Mouse (Mus musculus): ENCODE measurements around the gene Mrnip. TPM values are rescaled to one million over a fixed set of nuclear protein-coding genes. Genes with fewer than 3 reads are reported as not detected.

Mrnip gene
- total RNA-seq, 1 experiment: 13.0 TPM

DNA sequence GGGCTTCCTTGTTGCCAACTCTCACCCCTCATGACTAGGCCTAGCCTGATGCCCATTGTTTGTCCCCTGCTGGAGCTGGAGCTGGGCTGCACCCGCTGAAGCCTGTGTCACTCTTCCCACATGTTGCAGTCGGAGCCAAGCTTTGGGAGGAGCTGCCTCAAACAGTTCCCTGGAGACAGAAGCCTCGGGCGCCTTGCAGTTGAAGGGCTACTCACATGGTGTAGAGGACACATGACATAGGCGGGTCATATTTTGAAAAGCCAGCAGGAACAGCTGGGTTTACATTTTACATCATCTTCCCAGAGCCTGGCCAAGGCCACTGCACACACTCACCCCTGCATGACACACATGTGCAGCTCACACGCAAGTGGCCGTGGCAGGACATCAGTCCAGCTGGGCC lies 25.0 kb upstream of the Mrnip start:
- Histone ChIP-seq H3K27ac (ENCODE audit: insufficient read depth, low read depth, low read length, poor library complexity, severe bottlenecking) (no peak overlapping the region), H3K4me3 (ENCODE audit: insufficient read depth in 1 of 2, low read depth in 1 of 2, low read length in 2 of 2, poor library complexity in 1 of 2, severe bottlenecking in 1 of 2) (no peak overlapping the region), H3K4me1 (ENCODE audit: control insufficient read depth in 2 of 2, insufficient read depth in 2 of 2, low read length in 2 of 2, poor library complexity in 1 of 2) (no peaks in the 10 kb centered on the region; a peak in 1 of 4 replicates), H3K9ac (ENCODE audit: insufficient read depth, low read depth, low read length, poor library complexity, severe bottlenecking) (no peak overlapping the region), H3K36me3 (ENCODE audit: control insufficient read depth, insufficient read depth, low read length, poor library complexity, severe bottlenecking) (peaks cover 35% of the 10 kb centered on the region), H3K9me3 (ENCODE audit: control insufficient read depth, insufficient read depth, low read depth, low read length) (no peaks in the 10 kb centered on the region)
- no peak for DNase-seq (ENCODE audit: low read depth, low spot score)
- TF ChIP-seq ZNF384 (IDR thresholded peaks at IDR 0.05; ENCODE audit: low read depth, low read length): no peak
- TF ChIP-seq HCFC1 (IDR thresholded peaks at IDR 0.05; ENCODE audit: borderline replicate concordance, insufficient read depth, low read length): no peak
- no peak for TF ChIP-seq MAFK (IDR thresholded peaks at IDR 0.05; ENCODE audit: insufficient read depth, low read depth, low read length)
- TF ChIP-seq CHD2 (IDR thresholded peaks at IDR 0.05; ENCODE audit: low read depth, low read length): no peak
- TF ChIP-seq ZC3H11A (IDR thresholded peaks at IDR 0.05; ENCODE audit: borderline replicate concordance, low read depth, low read length): no peak
- in situ Hi-C loops (cut with MboI; ENCODE audit: low sequenced_read_pairs in 2 of 2, unreplicated experiment in 2 of 2): no loop called here

DNA sequence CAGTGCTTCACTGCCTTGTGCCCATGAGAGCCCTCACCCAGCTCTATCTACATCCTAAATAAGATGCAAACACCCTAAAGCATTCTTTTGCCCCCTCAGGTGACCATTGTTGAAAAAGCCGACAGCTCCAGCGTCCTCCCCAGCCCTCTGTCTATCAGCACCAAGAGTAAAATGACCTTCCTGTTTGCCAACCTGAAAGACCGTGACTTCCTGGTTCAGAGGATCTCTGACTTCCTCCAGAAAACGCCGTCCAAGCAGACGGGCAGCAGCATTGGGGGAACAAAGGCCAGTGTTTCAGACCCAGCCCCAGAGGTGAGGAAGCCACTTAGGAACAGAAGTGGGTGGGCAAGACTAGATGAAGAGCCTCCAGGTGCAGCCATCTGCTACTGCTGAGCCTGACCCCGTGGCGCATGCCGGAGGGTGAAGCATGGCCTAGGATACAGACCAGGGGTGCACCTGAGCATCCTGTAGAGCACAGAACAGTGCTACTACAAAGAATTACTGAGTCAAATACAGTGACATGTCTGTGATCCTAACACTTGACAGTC lies 24.6 kb upstream of the Mrnip start:
- H3K36me3 ChIP-seq (ENCODE audit: control insufficient read depth, insufficient read depth, low read length, poor library complexity, severe bottlenecking): peaks cover 36% of the 10 kb centered on the region
- TF ChIP-seq MAFK (IDR thresholded peaks at IDR 0.05; ENCODE audit: insufficient read depth, low read depth, low read length): no peak
- no peak for TF ChIP-seq CHD2 (IDR thresholded peaks at IDR 0.05; ENCODE audit: low read depth, low read length)
- TF ChIP-seq ZC3H11A (IDR thresholded peaks at IDR 0.05; ENCODE audit: borderline replicate concordance, low read depth, low read length): no peak
- TF ChIP-seq ZNF384 (IDR thresholded peaks at IDR 0.05; ENCODE audit: low read depth, low read length): no peak
- no peak for TF ChIP-seq HCFC1 (IDR thresholded peaks at IDR 0.05; ENCODE audit: borderline replicate concordance, insufficient read depth, low read length)
- in situ Hi-C loops (cut with MboI; ENCODE audit: low sequenced_read_pairs in 2 of 2, unreplicated experiment in 2 of 2): no loop called here

DNA sequence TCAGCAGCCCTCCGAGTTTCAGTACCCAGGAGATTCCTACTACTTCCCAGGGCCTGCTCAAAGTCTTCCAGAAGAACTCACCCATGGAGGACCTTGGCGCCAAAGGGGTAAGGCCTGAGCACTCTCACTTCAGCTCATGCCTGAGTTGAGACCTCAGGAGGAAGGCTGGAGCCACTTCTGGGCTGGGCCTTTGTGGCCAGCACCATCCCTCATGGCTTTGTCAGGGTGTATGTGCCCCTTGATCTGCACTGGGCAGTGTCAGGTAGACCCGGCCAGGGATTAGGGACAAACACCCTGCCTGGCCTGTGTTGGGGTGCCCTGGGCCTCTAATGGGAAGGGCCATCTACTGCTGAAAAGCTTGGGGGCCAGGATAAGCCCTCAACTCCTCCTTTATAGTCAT lies 22.9 kb upstream of the Mrnip start:
- Histone ChIP-seq H3K36me3 (ENCODE audit: control insufficient read depth, insufficient read depth, low read length, poor library complexity, severe bottlenecking) (peaks cover 31% of the 10 kb centered on the region), H3K9ac (ENCODE audit: insufficient read depth, low read depth, low read length, poor library complexity, severe bottlenecking) (no peak overlapping the region), H3K4me3 (ENCODE audit: insufficient read depth in 1 of 2, low read depth in 1 of 2, low read length in 2 of 2, poor library complexity in 1 of 2, severe bottlenecking in 1 of 2) (no peak overlapping the region), H3K27ac (ENCODE audit: insufficient read depth, low read depth, low read length, poor library complexity, severe bottlenecking) (no peak overlapping the region), H3K4me1 (ENCODE audit: control insufficient read depth in 2 of 2, insufficient read depth in 2 of 2, low read length in 2 of 2, poor library complexity in 1 of 2) (no peaks in the 10 kb centered on the region; a peak in 1 of 4 replicates), H3K9me3 (ENCODE audit: control insufficient read depth, insufficient read depth, low read depth, low read length) (no peaks in the 10 kb centered on the region)
- TF ChIP-seq MAFK (IDR thresholded peaks at IDR 0.05; ENCODE audit: insufficient read depth, low read depth, low read length) (no peak), CHD2 (IDR thresholded peaks at IDR 0.05; ENCODE audit: low read depth, low read length) (no peak), ZC3H11A (IDR thresholded peaks at IDR 0.05; ENCODE audit: borderline replicate concordance, low read depth, low read length) (no peak), HCFC1 (IDR thresholded peaks at IDR 0.05; ENCODE audit: borderline replicate concordance, insufficient read depth, low read length) (no peak), ZNF384 (IDR thresholded peaks at IDR 0.05; ENCODE audit: low read depth, low read length) (no peak)
- in situ Hi-C loops (cut with MboI; ENCODE audit: low sequenced_read_pairs in 2 of 2, unreplicated experiment in 2 of 2): no loop called here
- DNase-seq (ENCODE audit: low read depth, low spot score): no peak

More for the DNA sequence above, 24.6 kb upstream of the Mrnip start:
- H3K9me3 ChIP-seq (ENCODE audit: control insufficient read depth, insufficient read depth, low read depth, low read length): no peaks in the 10 kb centered on the region
- no peak overlapping the region for H3K9ac ChIP-seq (ENCODE audit: insufficient read depth, low read depth, low read length, poor library complexity, severe bottlenecking)
- H3K4me1 ChIP-seq (ENCODE audit: control insufficient read depth in 2 of 2, insufficient read depth in 2 of 2, low read length in 2 of 2, poor library complexity in 1 of 2): no peaks in the 10 kb centered on the region; a peak in 1 of 4 replicates
- DNase-seq (ENCODE audit: low read depth, low spot score): no peak
- no peak overlapping the region for H3K4me3 ChIP-seq (ENCODE audit: insufficient read depth in 1 of 2, low read depth in 1 of 2, low read length in 2 of 2, poor library complexity in 1 of 2, severe bottlenecking in 1 of 2)
- H3K27ac ChIP-seq (ENCODE audit: insufficient read depth, low read depth, low read length, poor library complexity, severe bottlenecking): no peak overlapping the region

DNA sequence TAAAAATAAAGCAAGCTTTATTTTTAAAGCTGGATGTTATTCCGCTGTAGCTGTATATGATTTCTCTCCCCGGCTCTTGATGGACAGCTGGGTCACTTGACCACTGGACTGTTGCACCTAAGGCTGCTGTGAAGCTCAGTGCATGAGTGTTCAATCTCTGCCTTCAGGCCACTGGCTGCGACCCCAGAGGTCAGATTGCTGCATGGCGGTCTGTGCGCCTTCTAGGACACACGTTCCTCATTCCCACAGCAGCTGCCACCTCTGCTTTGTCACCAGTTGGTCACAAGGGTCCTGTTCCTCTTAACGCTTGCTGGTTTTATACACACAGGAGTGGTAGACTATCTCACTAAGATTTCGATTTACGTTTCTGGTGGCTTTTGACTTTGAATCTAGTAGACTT lies 20.1 kb upstream of the Mrnip start:
- Histone ChIP-seq H3K36me3 (ENCODE audit: control insufficient read depth, insufficient read depth, low read length, poor library complexity, severe bottlenecking) (peaks cover 32% of the 10 kb centered on the region), H3K9ac (ENCODE audit: insufficient read depth, low read depth, low read length, poor library complexity, severe bottlenecking) (no peak overlapping the region), H3K27ac (ENCODE audit: insufficient read depth, low read depth, low read length, poor library complexity, severe bottlenecking) (no peak overlapping the region), H3K4me3 (ENCODE audit: insufficient read depth in 1 of 2, low read depth in 1 of 2, low read length in 2 of 2, poor library complexity in 1 of 2, severe bottlenecking in 1 of 2) (no peak overlapping the region), H3K9me3 (ENCODE audit: control insufficient read depth, insufficient read depth, low read depth, low read length) (no peaks in the 10 kb centered on the region), H3K4me1 (ENCODE audit: control insufficient read depth in 2 of 2, insufficient read depth in 2 of 2, low read length in 2 of 2, poor library complexity in 1 of 2) (no peaks in the 10 kb centered on the region; a peak in 1 of 4 replicates)
- no peak for TF ChIP-seq HCFC1 (IDR thresholded peaks at IDR 0.05; ENCODE audit: borderline replicate concordance, insufficient read depth, low read length)
- TF ChIP-seq ZC3H11A (IDR thresholded peaks at IDR 0.05; ENCODE audit: borderline replicate concordance, low read depth, low read length): no peak
- TF ChIP-seq ZNF384 (IDR thresholded peaks at IDR 0.05; ENCODE audit: low read depth, low read length): no peak
- no peak for TF ChIP-seq CHD2 (IDR thresholded peaks at IDR 0.05; ENCODE audit: low read depth, low read length)
- no peak for TF ChIP-seq MAFK (IDR thresholded peaks at IDR 0.05; ENCODE audit: insufficient read depth, low read depth, low read length)
- in situ Hi-C loops (cut with MboI; ENCODE audit: low sequenced_read_pairs in 2 of 2, unreplicated experiment in 2 of 2): no loop called here
- no peak for DNase-seq (ENCODE audit: low read depth, low spot score)
